In the genomic region with DNA sequence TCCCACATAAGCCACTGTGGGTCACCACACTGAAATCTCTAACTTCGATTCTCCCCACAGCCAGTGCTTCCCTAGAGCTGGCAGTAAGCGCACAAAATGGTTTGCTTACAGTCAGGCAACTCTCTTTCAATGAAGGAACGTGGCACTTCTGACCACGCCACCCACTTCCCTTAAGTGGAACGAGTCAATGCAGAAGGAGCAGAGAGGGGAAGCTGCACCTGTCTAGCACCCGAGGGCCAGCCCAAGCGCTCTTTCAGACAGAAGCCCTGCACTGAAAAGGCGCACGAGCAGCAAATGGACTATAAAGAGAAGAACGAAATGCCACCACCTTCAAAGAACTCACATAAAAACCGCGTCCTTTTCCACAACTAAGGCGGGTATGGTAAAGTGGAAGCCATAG, we compare ENCODE assay signal across 16 mouse cellular contexts.
"Had no signal": no experiment of that assay in that cellular context is flagged by ENCODE, and none has a peak within 500 bp of the region (broad histone marks: within the 10 kb centered on the region; RNA-seq: fewer than 3 reads in every experiment).

No protein-coding gene starts in this region.

- DNase-seq: gastrocnemius, postnatal 14 days; gastrocnemius, postnatal 36 days; heart, adult 2 months; heart, postnatal 10 days; heart, postnatal 4 days; kidney, adult 11 months; kidney, adult 2 months; kidney, adult 9 months; kidney, postnatal 14 days; kidney, postnatal 36 days; layer of hippocampus, adult 9-11 months; layer of hippocampus, postnatal 36 days; left cerebral cortex, postnatal 4 days had no signal

- ATAC-seq: hindbrain, postnatal 0 days; intestine, embryonic 16.5 days; liver, embryonic 12.5 days had no signal
